Mouse (Mus musculus) hematopoietic multipotent progenitor cell, adult 10-12 weeks (in vitro differentiated cells): Measurements from ENCODE around the gene Copb1. TPM values are rescaled to one million over a fixed set of nuclear protein-coding genes. Genes with fewer than 3 reads are reported as not detected.

Experiments used
- polyA plus RNA-seq: library from polyadenylated mRNA; stranded (reverse); fragments of >175 nt; gene quantifications from 2 replicates; pipeline ENCODE4 v1.2.3, GENCODE M21; 2012; ENCODE audit warnings: low replicate concordance

Gene Copb1
- polyA plus RNA-seq = 6.8 and 20.6 TPM in 2 replicates

GRCm38 (mm10) chr7:114253885-114254833, at the start of gene Copb1:
Gene Copb1, minus strand, starts transcription at chr7:114254711.

GRCm38 (mm10) chr7:114276005-114276752, 21.7 kb upstream of the Copb1 start, which contains the start of gene Psma1:
Gene Psma1, minus strand, starts transcription at chr7:114276118.

Other genes with a start within 250 kb of the Copb1 start
- gene Rras2, start 136.9 kb downstream of the Copb1 start, polyA plus RNA-seq = 36.3 and 69.8 TPM in 2 replicates
- gene Psma1, start 21.4 kb upstream of the Copb1 start, polyA plus RNA-seq = 2.1 and 8.2 TPM in 2 replicates
- 4.0 and 8.2 TPM in 2 replicates for gene Pde3b, start 160.6 kb upstream of the Copb1 start, polyA plus RNA-seq